Mouse (Mus musculus) lung, postnatal 0 days (tissue): ENCODE measurements around the gene Thoc5. TPM values are rescaled to one million over a fixed set of nuclear protein-coding genes. Genes with fewer than 3 reads are reported as not detected.
A peak's percentile ranks its signal among the peaks of the same experiment; 100 is the strongest.

Experiments
- ATAC-seq: fragments of 200-750 bp; cut with Nextera tagmentation; 2 replicates; pipeline ENCODE4 v1.8.0; 2017; ENCODE audit warnings: moderate library complexity
- DNase-seq: peaks from one replicate; pipeline ENCODE4 v3.0.0-alpha.2; 2016; ENCODE audit warnings: low spot score
- H3K27ac ChIP-seq: fragments of 300-500 bp; sonication (generic); 2 replicates; pipeline ENCODE4 v1.5.1; 2014; ENCODE audit warnings: antibody characterized with exemption, mild to moderate bottlenecking, low read length, mixed read lengths
- H3K27me3 ChIP-seq: fragments of 300-500 bp; sonication (generic); replicated peaks from 2 replicates; pipeline ENCODE4 v1.6.1; 2014; ENCODE audit warnings: low read length, mixed read lengths; ENCODE audit not compliant: insufficient read depth
- H3K36me3 ChIP-seq: fragments of 300-500 bp; sonication (generic); 2 replicates; pipeline ENCODE4 v1.6.1; 2014; ENCODE audit warnings: low read length, mixed read lengths; ENCODE audit not compliant: insufficient read depth
- H3K4me1 ChIP-seq: fragments of 300-500 bp; sonication (generic); 2 replicates; pipeline ENCODE4 v1.6.1; 2014; ENCODE audit warnings: antibody characterized with exemption, low read depth, low read length, mixed read lengths; ENCODE audit not compliant: insufficient read depth
- H3K4me2 ChIP-seq: fragments of 300-500 bp; sonication (generic); replicated peaks from 2 replicates; pipeline ENCODE4 v1.6.1; 2014; ENCODE audit warnings: low read depth, mild to moderate bottlenecking, low read length, moderate library complexity, mixed read lengths
- H3K4me3 ChIP-seq: fragments of 300-500 bp; sonication (generic); 2 replicates; pipeline ENCODE4 v1.5.1; 2014; ENCODE audit warnings: low read depth, low read length
- H3K9ac ChIP-seq: fragments of 300-500 bp; sonication (generic); replicated peaks from 2 replicates; pipeline ENCODE4 v1.6.1; 2014; ENCODE audit warnings: low read depth, mild to moderate bottlenecking
- H3K9me3 ChIP-seq: fragments of 300-500 bp; sonication (generic); 2 replicates; pipeline ENCODE4 v1.6.1; 2016; ENCODE audit warnings: low read length, mixed read lengths
- CTCF ChIP-seq: IDR thresholded peaks from 2 replicates; pipeline ENCODE4 v1.5.1; 2016; ENCODE audit warnings: antibody characterized with exemption, mild to moderate bottlenecking
- EP300 ChIP-seq: IDR thresholded peaks from 2 replicates; pipeline ENCODE4 v1.6.1; 2016; ENCODE audit warnings: antibody characterized with exemption, mild to moderate bottlenecking, control low read depth
- WGBS: fragments of 180-500 bp; shearing (Covaris S2); extraction: QIAGEN DNeasy Blood & Tissue Kit; methylation state at CpG from one replicate; pipeline ENCODE4 v1.1.7; 2014; 5-methylcytosine and 5-hydroxymethylcytosine counted together
- polyA plus RNA-seq: library from polyadenylated mRNA; unstranded; fragments of >200 nt; fragmentation: Nextera tagmentation; extraction: Ambion mirVana; gene quantifications from 2 replicates; pipeline ENCODE4 v1.2.1, GENCODE M21; 2015

Gene Thoc5
- polyA plus RNA-seq, 1 experiment from 2014 or later, result 16.3 TPM

- WGBS, result under 1% methylated on average over 30 of the region's 30 CpGs
- no peaks in the 10 kb centered on the region for H3K27me3 ChIP-seq
- H3K4me1 ChIP-seq, result no peaks in the 10 kb centered on the region; the same call in 1 of the 2 replicates
- peak within 1 kb of the TSS; percentile 41 for H3K4me3 ChIP-seq
- ATAC-seq (peak; percentile 85), DNase-seq (peak; percentile 80)
- no peaks in the 10 kb centered on the region for H3K9me3 ChIP-seq
- TF ChIP-seq CTCF (no peak), EP300 (no peak)
- H3K36me3 ChIP-seq, result no peaks in the 10 kb centered on the region
- peak within 1 kb of the TSS; percentile 69 for H3K4me2 ChIP-seq
- no peak within 1 kb of the TSS for H3K9ac ChIP-seq
- no peak within 1 kb of the TSS for H3K27ac ChIP-seq
Measured at GRCm38 (mm10) chr11:4873755-4874475, 21.2 kb upstream of the Thoc5 start, which contains the start of gene Nipsnap1. Gene Nipsnap1 (plus strand): TSS chr11:4873951.

GRCm38 (mm10) chr11:4874551-4874950 lies 20.6 kb upstream of the Thoc5 start:
- Histone ChIP-seq H3K4me1 (no peaks in the 10 kb centered on the region; the same call in 1 of the 2 replicates), H3K4me3 (peak overlapping the region; percentile 41; the same call in 1 of the 2 replicates), H3K27me3 (no peaks in the 10 kb centered on the region), H3K27ac (no peak overlapping the region), H3K9ac (no peak overlapping the region), H3K36me3 (no peaks in the 10 kb centered on the region), H3K4me2 (peak overlapping the region; percentile 69), H3K9me3 (no peaks in the 10 kb centered on the region)
- DNase-seq, result no peak
- peak; percentile 50 for ATAC-seq
- TF ChIP-seq CTCF (no peak), EP300 (no peak)
- WGBS, result 7% methylated on average over 10 of the region's 10 CpGs

- TF ChIP-seq CTCF (no peak), EP300 (no peak)
- no peak overlapping the region for H3K4me2 ChIP-seq
- no peaks in the 10 kb centered on the region for H3K36me3 ChIP-seq
- H3K27ac ChIP-seq, result no peak overlapping the region
- H3K9me3 ChIP-seq, result no peaks in the 10 kb centered on the region
- no peaks in the 10 kb centered on the region for H3K27me3 ChIP-seq
- no peak overlapping the region for H3K9ac ChIP-seq
- DNase-seq (no peak), ATAC-seq (no peak)
- H3K4me3 ChIP-seq, result no peak overlapping the region
- WGBS, result 66% methylated on average over 4 of the region's 4 CpGs
- no peaks in the 10 kb centered on the region for H3K4me1 ChIP-seq
Measured at GRCm38 (mm10) chr11:4881087-4881486, 14.0 kb upstream of the Thoc5 start.

- Histone ChIP-seq H3K27ac (no peak overlapping the region), H3K9me3 (no peaks in the 10 kb centered on the region), H3K4me2 (no peak overlapping the region), H3K36me3 (no peaks in the 10 kb centered on the region), H3K9ac (no peak overlapping the region), H3K4me3 (no peak overlapping the region), H3K27me3 (no peaks in the 10 kb centered on the region), H3K4me1 (no peaks in the 10 kb centered on the region)
- WGBS, result 34% methylated on average over 14 of the region's 14 CpGs
- TF ChIP-seq EP300, result peak; percentile 28; the same call in 1 of the 2 replicates
- peak; percentile 66 for TF ChIP-seq CTCF
- ATAC-seq (peak; percentile 96), DNase-seq (peak; percentile 94)
Measured at GRCm38 (mm10) chr11:4882892-4883627, 12.1 kb upstream of the Thoc5 start.

- peak; percentile 27 for DNase-seq
Measured at GRCm38 (mm10) chr11:4885385-4885903, 9.7 kb upstream of the Thoc5 start.

GRCm38 (mm10) chr11:4886987-4887386 lies 8.1 kb upstream of the Thoc5 start:
- TF ChIP-seq CTCF (no peak), EP300 (no peak)
- H3K36me3 ChIP-seq, result no peaks in the 10 kb centered on the region
- H3K27me3 ChIP-seq, result no peaks in the 10 kb centered on the region
- H3K4me1 ChIP-seq, result no peaks in the 10 kb centered on the region
- no peak overlapping the region for H3K4me3 ChIP-seq
- no peak overlapping the region for H3K27ac ChIP-seq
- no peaks in the 10 kb centered on the region for H3K9me3 ChIP-seq
- ATAC-seq (no peak), DNase-seq (no peak)
- WGBS, result 84% methylated on average over 3 of the region's 3 CpGs
- H3K9ac ChIP-seq, result no peak overlapping the region
- H3K4me2 ChIP-seq, result no peak overlapping the region

More at GRCm38 (mm10) chr11:4885385-4885903, 9.7 kb upstream of the Thoc5 start:
- Histone ChIP-seq H3K9ac (no peak overlapping the region), H3K27me3 (no peaks in the 10 kb centered on the region), H3K4me2 (no peak overlapping the region), H3K4me3 (no peak overlapping the region), H3K4me1 (no peaks in the 10 kb centered on the region), H3K9me3 (no peaks in the 10 kb centered on the region), H3K27ac (no peak overlapping the region), H3K36me3 (no peaks in the 10 kb centered on the region)
- ATAC-seq, result no peak
- peak; percentile 66 for TF ChIP-seq CTCF
- no peak for TF ChIP-seq EP300
- 60% methylated on average over 2 of the region's 2 CpGs for WGBS
